Comparison of ENCODE assay signal across 29 mouse cellular contexts in the genomic region with DNA sequence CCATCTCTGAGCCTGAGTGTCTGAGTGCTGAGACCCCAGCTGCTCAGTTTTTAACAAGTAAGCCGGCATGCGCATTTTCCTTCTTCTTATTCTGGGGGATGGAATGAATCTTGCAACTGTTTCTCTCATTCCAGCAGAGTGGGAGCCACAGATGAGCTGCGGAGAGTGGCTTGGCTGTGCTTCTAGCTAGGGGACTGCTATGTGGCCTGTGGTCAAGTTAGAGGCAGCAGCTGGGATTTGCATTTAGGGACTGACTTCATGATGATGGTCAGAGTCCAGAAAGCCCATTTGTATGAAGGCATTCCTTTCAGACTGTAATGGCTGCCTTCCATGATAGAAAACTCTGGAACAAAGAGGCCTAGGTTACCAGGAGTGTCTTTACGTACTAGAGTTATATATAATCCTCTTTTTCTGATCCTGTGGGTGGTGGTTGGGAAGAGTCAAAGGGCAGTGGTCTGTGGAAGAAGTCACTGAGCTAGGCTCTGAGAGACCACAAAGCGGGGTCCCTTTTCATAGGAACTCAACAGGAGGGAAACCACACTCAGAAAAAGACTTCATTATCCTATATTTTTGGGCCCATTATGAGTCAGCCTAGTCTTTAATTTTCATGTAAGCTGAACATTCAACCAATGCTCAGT. TPM values are rescaled to one million over a fixed set of nuclear protein-coding genes. Genes with fewer than 3 reads are reported as not detected.
DNase-seq lines count a peak whose midpoint lies in the region; ATAC-seq and TF ChIP-seq lines count a peak whose summit lies in the region.
"Had no signal": no experiment of that assay in that cellular context is flagged by ENCODE, and none has a peak within 500 bp of the region (broad histone marks: within the 10 kb centered on the region; RNA-seq: fewer than 3 reads in every experiment).

No protein-coding gene starts in this region.

- peak; percentile 13 for DNase-seq in gastrocnemius, postnatal 10 days
- DNase-seq in gastrocnemius, postnatal 36 days: no peak
- peak; percentile 1 for DNase-seq in heart, adult 11 months
- DNase-seq in heart, postnatal 4 days: no peak
- DNase-seq: adrenal gland, postnatal 10 days; adrenal gland, postnatal 36 days; B cell, adult 2 months; cerebellum, adult 18-20 months; cerebellum, adult 9-10 months; cerebellum, postnatal 14 days; heart, postnatal 10 days; heart, postnatal 36 days; kidney, adult 18-20 months had no signal

- H3K27me3 ChIP-seq in heart, embryonic 12.5 days (replicated peaks): no peaks in the 10 kb centered on the region; the same call in 1 of the 2 replicates
- H3K27me3 ChIP-seq in embryonic facial prominence, embryonic 15.5 days: no peaks in the 10 kb centered on the region
- H3K27me3 ChIP-seq in myocyte (ENCODE audit: control insufficient read depth, insufficient read depth, insufficient read length): no peaks in the 10 kb centered on the region
- H3K27me3 ChIP-seq: CH12.LX; embryonic facial prominence, embryonic 12.5 days; heart, embryonic 15.5 days had no signal

- H3K4me1 ChIP-seq in heart, embryonic 12.5 days (replicated peaks): no peaks in the 10 kb centered on the region
- no peaks in the 10 kb centered on the region for H3K4me1 ChIP-seq in embryonic facial prominence, embryonic 15.5 days
- H3K4me1 ChIP-seq: embryonic facial prominence, embryonic 12.5 days; heart, embryonic 15.5 days had no signal

- ATAC-seq in heart, embryonic 12.5 days (ENCODE audit: insufficient number of reproducible peaks, low FRiP score): no peak
- peak; percentile 75 for ATAC-seq in embryonic facial prominence, embryonic 15.5 days (ENCODE audit: insufficient number of reproducible peaks, low FRiP score, low TSS enrichment, low read depth)
- ATAC-seq: forebrain, embryonic 16.5 days; hindbrain, postnatal 0 days; inflammation-experienced regulatory T-cells, adult 6 months; intestine, embryonic 16.5 days; Patski had no signal

- WGBS in heart, embryonic 12.5 days: 88% methylated on average over 5 of the region's 5 CpGs
- WGBS in embryonic facial prominence, embryonic 15.5 days: 78% methylated on average over 5 of the region's 5 CpGs

- H3K36me3 ChIP-seq in heart, embryonic 12.5 days: no peaks in the 10 kb centered on the region
- H3K36me3 ChIP-seq in embryonic facial prominence, embryonic 15.5 days: no peaks in the 10 kb centered on the region
- no peaks in the 10 kb centered on the region for H3K36me3 ChIP-seq in myocyte (ENCODE audit: control insufficient read depth, insufficient read depth)
- H3K36me3 ChIP-seq: embryonic facial prominence, embryonic 12.5 days; G1E; heart, embryonic 15.5 days had no signal

- H3K9me3 ChIP-seq in heart, embryonic 12.5 days (replicated peaks): no peaks in the 10 kb centered on the region
- H3K9me3 ChIP-seq in embryonic facial prominence, embryonic 15.5 days (replicated peaks): no peaks in the 10 kb centered on the region
- H3K9me3 ChIP-seq: embryonic facial prominence, embryonic 12.5 days; G1E; heart, embryonic 15.5 days had no signal

- intact Hi-C loops in gastrocnemius, postnatal 36 days (cut with DNase I): no loop called here

- H3K79me2 ChIP-seq in myocyte (ENCODE audit: control insufficient read depth, insufficient read depth): no peaks in the 10 kb centered on the region

- no peak overlapping the region for H3ac ChIP-seq in myocyte (ENCODE audit: control insufficient read depth, insufficient read length)

- no peak overlapping the region for H3K4me3 ChIP-seq in heart, embryonic 12.5 days
- no peak overlapping the region for H3K4me3 ChIP-seq in embryonic facial prominence, embryonic 15.5 days (replicated peaks)
- H3K4me3 ChIP-seq in myocyte: no peak overlapping the region
- H3K4me3 ChIP-seq: embryonic facial prominence, embryonic 12.5 days; heart, embryonic 15.5 days had no signal

- no peak overlapping the region for H3K27ac ChIP-seq in heart, embryonic 12.5 days (ENCODE audit: poor library complexity, severe bottlenecking)
- no peak overlapping the region for H3K27ac ChIP-seq in embryonic facial prominence, embryonic 15.5 days (replicated peaks)
- H3K27ac ChIP-seq: embryonic facial prominence, embryonic 12.5 days; heart, embryonic 15.5 days; hindbrain, embryonic 14.5 days; hindbrain, postnatal 0 days had no signal

- no peak for TF ChIP-seq POLR2A in myocyte (IDR thresholded peaks at IDR 0.05; ENCODE audit: insufficient read length, low read depth)

- no peak overlapping the region for H3K4me2 ChIP-seq in heart, embryonic 12.5 days
- no peak overlapping the region for H3K4me2 ChIP-seq in embryonic facial prominence, embryonic 15.5 days (replicated peaks)
- H3K4me2 ChIP-seq in myocyte (ENCODE audit: low read depth): peak overlapping the region; percentile 39
- H3K4me2 ChIP-seq: embryonic facial prominence, embryonic 12.5 days; heart, embryonic 11.5 days; heart, embryonic 15.5 days; hindbrain, embryonic 14.5 days had no signal

- no peak overlapping the region for H3K9ac ChIP-seq in heart, embryonic 12.5 days
- no peak overlapping the region for H3K9ac ChIP-seq in embryonic facial prominence, embryonic 15.5 days
- H3K9ac ChIP-seq: embryonic facial prominence, embryonic 12.5 days; heart, embryonic 15.5 days; hindbrain, embryonic 14.5 days had no signal

TF ChIP-seq in myocyte, 11 proteins besides CTCF, POLR2A, EP300 and RAD21:
- TF ChIP-seq TCF12 (IDR thresholded peaks at IDR 0.05; ENCODE audit: insufficient read depth, poor library complexity, severe bottlenecking) (peak; percentile 62), TCF3 (IDR thresholded peaks at IDR 0.05; ENCODE audit: insufficient read length, low read depth) (peak; percentile 39), MAX (IDR thresholded peaks at IDR 0.05; ENCODE audit: low read depth) (no peak), MYOD1 (IDR thresholded peaks at IDR 0.05; ENCODE audit: control insufficient read depth in 1 of 3, insufficient read length in 2 of 3, low read depth in 2 of 3) (peak; percentile 48 to 95 (median 86)), MYOG (IDR thresholded peaks at IDR 0.05; ENCODE audit: control insufficient read depth in 1 of 3, insufficient read depth in 1 of 3, insufficient read length in 2 of 3, low read depth in 2 of 3) (peak; percentile 70 to 99 (median 97))
TF ChIP-seq in myocyte: peak in this region for 4.

RNA-seq across cellular contexts. Expression of gene C1qtnf3, which starts 23.4 kb away (rescaled TPM):
- 10 to 100 TPM; 46.6 to 59.1 TPM for total RNA-seq in gastrocnemius, postnatal 10 days (2021)
- 1 to 10 TPM; 2.3 to 2.6 TPM for total RNA-seq in gastrocnemius, postnatal 36 days (2021)
- polyA plus RNA-seq in heart, embryonic 12.5 days (2016; fragmentation: Nextera tagmentation; extraction: Ambion mirVana): 0.14 and 0.28 TPM in 2 replicates
- polyA plus RNA-seq in embryonic facial prominence, embryonic 15.5 days (2015; fragmentation: Nextera tagmentation; extraction: Ambion mirVana): 30.9 and 44.5 TPM in 2 replicates
- 77.5 TPM for polyA plus RNA-seq in myocyte (2012; fragmentation: generic; extraction: Trizol)
- total RNA-seq in heart, postnatal 4 days (2021): 1 to 10 TPM in 1 of 2 experiments, under 1 TPM in 1; 0.62 to 1.2 TPM
- total RNA-seq: CH12.LX; G1E; granulocyte monocyte progenitor cell, adult 5-6 weeks; heart, adult 8-10 months had no signal
- polyA plus RNA-seq: G1E had no signal

RNA-seq across cellular contexts. Expression of gene Amacr, which starts 52.8 kb away (rescaled TPM):
- total RNA-seq in gastrocnemius, postnatal 10 days (2021): 10 to 100 TPM; 14.0 to 16.9 TPM
- 10 to 100 TPM; 17.2 to 18.0 TPM for total RNA-seq in gastrocnemius, postnatal 36 days (2021)
- polyA plus RNA-seq in heart, embryonic 12.5 days (2016; fragmentation: Nextera tagmentation; extraction: Ambion mirVana): 13.2 and 13.8 TPM in 2 replicates
- 21.5 and 27.4 TPM in 2 replicates for polyA plus RNA-seq in embryonic facial prominence, embryonic 15.5 days (2015; fragmentation: Nextera tagmentation; extraction: Ambion mirVana)
- 61.7 TPM for polyA plus RNA-seq in myocyte (2012; fragmentation: generic; extraction: Trizol)
- 10 to 100 TPM; 14.6 to 15.6 TPM for total RNA-seq in heart, postnatal 4 days (2021)

Comparison
In these comparisons a context has a peak if more than half of its experiments do, and no peak if none do; other contexts are left out.
1. DNase-seq: peak in gastrocnemius, postnatal 10 days (single experiment) and heart, adult 11 months (single experiment); none in gastrocnemius, postnatal 36 days (0 of 2) and heart, postnatal 4 days (single experiment).
2. RNA of gene C1qtnf3, which starts 23.4 kb away (total RNA-seq): 46.6 to 59.1 TPM in gastrocnemius, postnatal 10 days; 2.3 to 2.6 TPM in gastrocnemius, postnatal 36 days and 0.62 to 1.2 TPM in heart, postnatal 4 days; every median in the first group is over 10 times any median in the second.